Mouse (Mus musculus) thymus, adult 18-20 months (tissue): Measurements from ENCODE around the gene Pfkfb4.
A peak's percentile ranks its signal among the peaks of the same experiment; 100 is the strongest.

ENCODE experiments used
- DNase-seq, 2 experiments: peaks; one replicate each; pipeline ENCODE4 v3.0.0; 2022; ENCODE audit warnings: mixed read lengths in 2 of 2

The Pfkfb4 gene

GRCm38 (mm10) chr9:108991428-108992084 lies at the start of gene Pfkfb4:
Gene Pfkfb4, plus strand, starts transcription at chr9:108991778.
- DNase-seq, result peak; percentile 89 to 97

DNA sequence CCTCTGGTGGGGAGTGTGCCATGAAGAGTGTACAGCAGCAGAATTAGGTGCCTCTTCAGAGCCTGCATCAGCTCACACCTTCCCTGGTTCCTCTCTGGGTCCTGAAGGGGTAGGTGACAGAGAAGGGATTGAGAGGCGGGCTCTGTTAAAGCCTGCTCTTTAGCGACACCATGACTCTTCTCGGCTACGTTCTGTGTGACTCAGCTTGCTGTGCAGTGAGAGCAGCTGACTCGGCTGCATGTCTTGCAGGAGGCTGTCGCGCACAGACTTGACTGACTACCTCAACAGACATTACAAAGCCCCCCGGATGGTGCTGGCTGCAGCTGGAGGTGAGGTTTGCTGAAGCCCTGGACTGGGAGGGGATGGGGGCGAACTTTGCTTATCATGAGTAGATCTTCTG lies 46.5 kb upstream of the Pfkfb4 start:
- DNase-seq, result no peak

DNA sequence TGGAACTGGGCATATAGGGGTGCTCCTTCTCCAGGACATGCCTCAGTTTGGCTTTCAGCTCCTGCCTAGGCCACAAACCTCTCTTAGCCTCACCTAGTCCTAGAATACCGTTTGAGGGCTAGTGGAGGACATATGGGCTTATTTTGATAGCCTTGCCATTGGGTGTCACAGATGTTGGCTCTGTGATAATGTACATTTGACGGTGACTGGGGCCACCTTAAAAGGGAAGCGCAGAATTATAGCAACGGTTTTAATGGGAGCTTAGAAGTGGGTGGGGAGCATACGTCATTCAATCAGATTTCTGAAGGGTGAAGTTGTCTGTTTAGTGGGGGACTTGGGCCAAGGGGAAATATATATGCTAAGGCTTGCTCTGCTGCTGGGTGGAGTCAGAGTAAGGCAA lies 46.0 kb upstream of the Pfkfb4 start:
- DNase-seq, result no peak

DNA sequence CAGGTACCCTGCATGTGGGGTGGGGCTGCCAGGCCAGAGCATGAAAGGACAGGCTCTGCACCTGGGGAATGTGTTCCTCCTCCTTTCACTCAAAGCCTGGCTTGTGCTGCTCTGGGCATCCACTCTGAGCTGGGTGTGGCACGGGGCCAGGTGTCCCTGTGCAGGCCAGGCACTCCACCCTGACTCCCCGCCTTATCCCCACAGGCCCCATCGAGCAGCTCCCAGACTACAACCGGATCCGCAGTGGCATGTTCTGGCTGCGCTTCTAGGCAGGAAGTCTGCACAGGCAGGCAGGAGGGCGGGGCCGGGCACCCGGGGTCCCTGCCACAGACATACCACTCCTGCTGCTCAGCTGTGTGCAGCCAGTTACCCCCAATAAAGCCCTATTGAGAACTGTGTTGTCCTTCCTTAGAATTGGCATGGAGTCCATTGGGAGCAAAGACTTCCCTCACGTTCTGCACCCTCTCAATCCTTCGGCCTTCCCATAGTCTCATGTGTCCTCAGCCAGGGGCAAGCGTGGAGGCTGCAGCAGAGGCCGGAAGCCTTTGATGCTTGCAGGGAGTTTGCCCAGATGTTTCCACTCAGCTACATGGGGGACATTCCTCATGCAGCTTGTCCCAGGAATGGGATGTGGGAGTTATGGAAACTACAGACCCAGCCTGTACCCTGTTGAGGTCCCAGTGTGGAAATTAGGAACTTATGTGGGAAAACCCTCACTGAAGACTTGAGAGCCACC lies 42.2 kb upstream of the Pfkfb4 start:
- no peak for DNase-seq

DNA sequence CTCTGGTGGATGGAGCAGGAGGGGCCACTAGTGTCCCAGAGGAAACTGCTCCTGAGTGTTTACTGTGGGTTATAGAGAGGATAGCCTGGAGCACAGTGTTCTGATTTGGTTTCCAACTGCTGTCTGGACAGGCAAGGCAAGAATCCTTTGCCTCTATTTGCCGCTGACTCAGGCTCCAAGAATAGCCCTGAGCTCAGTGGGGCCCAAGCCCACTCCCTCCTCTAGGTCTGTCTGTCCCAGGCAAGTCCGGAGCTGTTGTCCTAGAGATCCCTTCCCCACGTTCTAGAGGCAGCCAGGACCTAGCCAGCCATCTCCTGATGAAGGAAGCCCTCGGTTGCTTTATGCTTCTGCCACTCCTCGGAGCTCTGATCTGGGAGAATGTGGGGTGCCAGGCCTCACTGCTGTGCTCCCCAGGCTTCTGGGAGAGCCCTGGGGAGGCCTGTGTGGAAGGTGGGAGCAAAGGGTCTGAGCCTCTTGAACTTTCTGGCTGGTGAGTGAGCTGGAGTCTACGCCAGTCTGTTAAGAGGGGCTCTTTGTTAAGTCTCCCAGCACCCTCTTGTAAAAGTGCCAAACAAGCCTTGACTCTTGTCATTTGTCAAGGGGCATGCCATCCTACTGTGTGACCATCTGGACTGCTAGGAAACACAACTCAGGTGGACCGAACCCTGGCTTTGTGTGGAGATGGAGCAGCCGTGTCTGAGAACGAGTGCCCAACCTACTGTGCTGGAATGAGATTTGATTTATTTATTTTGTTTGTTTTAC lies 41.4 kb upstream of the Pfkfb4 start:
- DNase-seq, result no peak

GRCm38 (mm10) chr9:108953081-108953636 lies 38.4 kb upstream of the Pfkfb4 start, which contains the start of gene Col7a1:
Gene Col7a1, plus strand, starts transcription at chr9:108953586.
- DNase-seq, result no peak

- DNase-seq, result no peak
These were observed 36.3 kb upstream of the Pfkfb4 start for GRCm38 (mm10) chr9:108955241-108955640.

DNA sequence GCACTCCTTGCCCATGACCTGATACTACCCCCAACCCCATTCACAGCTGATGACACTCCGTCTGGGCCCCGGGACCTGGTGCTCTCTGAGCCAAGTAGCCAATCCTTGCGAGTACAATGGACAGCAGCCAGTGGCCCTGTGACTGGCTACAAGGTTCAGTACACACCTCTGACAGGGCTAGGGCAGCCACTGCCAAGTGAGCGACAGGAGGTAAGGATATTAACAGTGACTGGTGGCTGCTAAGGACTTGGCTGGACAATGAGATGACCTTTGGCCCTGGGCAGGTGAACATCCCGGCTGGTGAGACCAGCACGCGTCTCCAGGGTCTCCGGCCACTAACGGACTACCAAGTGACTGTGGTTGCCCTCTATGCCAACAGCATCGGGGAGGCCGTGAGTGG lies 35.7 kb upstream of the Pfkfb4 start:
- no peak for DNase-seq

- DNase-seq, result no peak
These were observed 28.0 kb upstream of the Pfkfb4 start for GRCm38 (mm10) chr9:108963577-108963976.

DNA sequence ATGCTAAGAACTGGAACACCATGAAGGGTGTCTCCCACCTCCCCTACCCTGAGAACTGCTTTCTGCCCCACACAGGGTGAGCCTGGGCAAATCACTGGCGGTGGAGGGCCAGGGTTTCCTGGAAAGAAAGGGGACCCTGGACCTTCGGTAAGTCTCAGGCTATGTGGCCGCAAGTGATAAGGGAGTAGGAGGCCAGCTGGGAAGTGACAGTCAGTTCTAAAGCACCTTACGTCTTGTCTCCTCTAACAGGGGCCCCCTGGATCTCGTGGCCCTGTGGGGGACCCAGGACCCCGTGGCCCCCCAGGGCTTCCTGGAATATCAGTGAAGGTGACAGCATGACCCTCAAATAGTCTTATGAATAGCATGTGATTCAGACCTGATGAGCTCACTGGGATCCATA lies 27.2 kb upstream of the Pfkfb4 start:
- no peak for DNase-seq

DNA sequence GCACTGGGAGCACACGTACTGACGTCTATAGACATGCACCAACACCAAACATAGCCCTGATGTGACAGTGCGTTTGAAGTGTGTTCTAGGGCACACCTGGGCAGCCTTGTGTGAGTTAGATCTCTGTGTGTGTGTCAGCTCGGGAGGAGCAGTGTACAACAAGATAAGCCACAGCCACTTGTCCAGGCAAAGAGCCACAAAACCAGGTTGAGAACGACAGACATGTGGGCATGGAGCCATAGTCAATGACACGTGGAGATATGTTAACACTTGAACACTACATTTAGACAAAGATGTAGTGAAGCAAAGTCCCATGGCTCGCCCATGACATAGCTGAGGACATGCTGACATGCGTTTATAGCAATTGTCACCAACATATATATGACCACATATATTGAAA lies 21.0 kb upstream of the Pfkfb4 start:
- DNase-seq, result no peak

DNA sequence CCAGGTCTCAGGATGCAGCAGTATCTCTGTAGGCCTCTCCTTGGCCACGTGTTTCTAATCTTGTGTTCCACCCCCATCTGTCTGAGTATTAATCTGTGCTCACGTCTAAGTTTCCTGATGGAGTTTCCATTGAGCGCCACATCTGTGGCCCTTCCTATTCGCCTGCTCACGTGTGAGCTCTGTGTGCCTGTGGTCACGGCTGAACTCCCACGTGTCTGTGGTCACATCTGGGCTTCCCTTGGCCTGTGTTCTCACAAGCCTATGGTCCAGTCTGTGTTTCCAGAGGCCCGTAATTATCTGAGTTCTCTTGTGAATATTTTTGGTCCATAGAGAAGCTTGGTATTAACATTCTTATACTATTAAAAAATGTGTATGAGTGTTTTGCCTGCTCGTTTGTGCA lies 15.1 kb upstream of the Pfkfb4 start:
- DNase-seq, result no peak

DNA sequence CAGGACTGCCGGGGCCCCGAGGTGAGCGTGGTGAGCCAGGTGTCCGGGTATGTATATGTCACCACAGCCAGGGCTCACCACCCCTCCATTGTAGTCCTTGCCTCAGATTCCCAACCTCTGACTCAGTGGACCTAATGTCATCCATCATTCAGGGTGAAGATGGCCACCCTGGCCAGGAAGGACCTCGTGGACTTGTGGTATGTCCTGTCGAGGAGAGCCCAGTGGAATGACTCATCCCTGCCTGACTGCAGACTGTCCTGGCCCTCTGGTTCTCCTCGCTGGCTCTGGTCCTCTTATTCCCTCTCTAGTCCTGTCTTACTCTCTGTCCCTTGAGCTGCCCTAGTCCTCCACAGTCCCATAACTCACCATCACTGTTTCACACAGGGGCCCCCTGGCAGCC lies 13.6 kb upstream of the Pfkfb4 start:
- DNase-seq, result no peak

GRCm38 (mm10) chr9:108982498-108982897 lies 9.1 kb upstream of the Pfkfb4 start:
- DNase-seq, result no peak

- no peak for DNase-seq
These were observed 8.4 kb upstream of the Pfkfb4 start for GRCm38 (mm10) chr9:108983209-108983608.

DNA sequence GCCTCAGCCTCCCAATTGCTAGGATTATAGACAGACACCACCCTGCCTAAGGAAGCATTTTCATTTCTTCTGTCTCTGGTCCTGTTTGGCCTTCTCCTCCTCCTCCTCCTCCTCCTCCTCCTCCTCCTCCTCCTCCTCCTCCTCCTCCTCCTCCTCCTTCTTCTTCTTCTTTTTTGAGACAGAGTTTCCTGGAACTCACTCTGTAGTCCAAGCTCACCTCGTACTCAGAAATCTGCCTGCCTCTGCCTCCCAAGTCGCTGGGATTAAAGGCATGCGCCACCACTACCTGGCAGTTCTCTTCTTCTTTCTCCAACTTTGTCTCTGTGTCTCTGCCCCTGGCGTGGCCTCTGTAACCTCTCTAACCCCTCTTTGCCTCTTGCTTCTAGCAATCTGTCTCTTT lies 5.9 kb upstream of the Pfkfb4 start, which contains the start of gene Ucn2:
Ucn2 (plus strand) TSS at position 301 of the 400 bp plus-strand sequence.
- DNase-seq, result no peak

DNA sequence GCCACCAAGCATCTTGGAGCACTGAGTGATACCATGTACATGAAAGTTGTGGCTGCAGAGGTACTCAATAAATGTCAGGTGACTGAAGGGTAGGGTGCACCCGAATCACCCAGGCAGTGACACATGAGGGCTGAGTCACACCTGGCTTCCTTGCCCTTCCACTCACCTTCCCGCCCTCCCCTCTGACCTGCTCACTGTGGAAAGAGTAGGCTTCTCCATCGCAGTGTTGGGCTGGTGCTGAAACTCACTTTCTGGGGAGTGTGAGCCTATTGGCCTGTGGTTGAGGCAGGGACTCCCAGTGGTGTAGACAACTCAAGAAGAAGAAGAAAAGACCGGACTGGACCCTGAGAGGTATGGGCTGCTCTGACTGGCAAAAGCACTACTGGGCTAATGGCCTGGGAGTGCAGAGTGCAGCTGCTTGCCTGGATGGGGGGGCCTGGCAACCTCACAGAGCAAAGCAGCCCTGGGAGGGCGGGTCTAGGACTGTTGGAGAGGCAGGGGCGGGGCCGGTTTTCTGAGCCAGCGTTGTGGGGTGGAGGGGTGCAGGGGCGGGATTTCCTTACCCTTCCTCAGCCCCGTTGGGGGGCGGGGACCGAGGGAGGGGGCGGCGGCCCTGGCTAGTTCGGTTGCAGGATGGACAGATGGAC lies 3.8 kb upstream of the Pfkfb4 start:
- no peak for DNase-seq

DNA sequence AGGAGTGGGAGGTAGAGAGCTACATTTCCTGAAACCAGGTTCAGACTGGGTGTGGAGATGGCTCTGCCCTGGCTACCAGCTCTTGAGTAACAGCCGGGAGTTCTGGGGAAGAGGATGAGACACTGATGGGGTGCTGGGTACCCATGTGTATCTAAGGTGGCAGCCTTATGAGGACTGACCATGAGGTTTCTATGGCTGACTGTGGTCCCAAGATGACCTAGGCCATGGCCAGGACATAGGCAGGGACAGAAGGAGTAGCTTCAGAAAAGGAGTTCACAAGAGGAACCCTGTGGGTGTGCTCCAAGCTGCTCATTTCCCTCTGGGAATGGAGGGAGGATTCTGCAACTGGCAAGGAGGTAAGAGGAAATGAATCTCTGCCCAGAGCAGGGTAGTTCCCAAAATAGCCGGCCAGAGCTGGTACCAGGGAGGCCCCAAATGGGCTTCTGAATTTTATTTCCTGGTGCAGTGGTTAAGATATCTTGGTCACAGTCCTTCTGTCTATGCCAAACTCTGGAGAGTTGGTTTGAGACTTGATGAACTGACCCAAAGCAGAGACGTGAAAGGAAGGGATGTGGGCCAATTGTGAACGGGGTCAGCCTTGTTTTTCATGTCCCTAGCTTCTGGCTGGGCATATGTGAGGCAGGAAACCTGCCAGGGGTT lies 1.6 kb upstream of the Pfkfb4 start:
- DNase-seq, result no peak

DNA sequence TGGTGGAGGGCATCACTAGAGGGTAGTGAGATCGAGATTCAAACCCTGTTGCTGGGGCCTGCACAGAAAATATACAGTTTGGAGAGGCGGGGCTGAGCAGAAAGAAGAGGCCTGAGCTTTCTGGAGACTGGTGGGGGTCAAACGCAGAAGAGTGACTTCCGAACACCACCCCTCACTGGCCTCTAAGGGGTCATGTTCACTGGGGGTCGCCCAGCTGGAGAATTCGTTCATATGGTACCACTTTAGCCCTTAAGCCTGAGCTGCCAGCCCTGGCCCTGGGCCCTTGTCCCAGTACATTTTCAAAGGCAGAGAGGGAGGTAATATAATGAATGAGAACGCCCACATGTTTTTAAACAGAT lies 1.1 kb upstream of the Pfkfb4 start:
- DNase-seq, result no peak

- DNase-seq, result peak in 1 of 2 experiments; percentile 54
These were observed 499 bp downstream of the Pfkfb4 start for GRCm38 (mm10) chr9:108992085-108992469.

- no peak for DNase-seq
These were observed 1.2 kb downstream of the Pfkfb4 start for GRCm38 (mm10) chr9:108992620-108993361.

GRCm38 (mm10) chr9:108996411-108996810 lies 4.8 kb downstream of the Pfkfb4 start:
- DNase-seq, result no peak
